In genomic region chr11:67568815-67569214, GRCm38 (mm10) we compare ENCODE assay signal across 31 mouse cellular contexts.
DNase-seq lines count a peak whose midpoint lies in the region; ATAC-seq and TF ChIP-seq lines count a peak whose summit lies in the region.
"Had no signal": no experiment of that assay in that cellular context is flagged by ENCODE, and none has a peak within 500 bp of the region (broad histone marks: within the 10 kb centered on the region; RNA-seq: fewer than 3 reads in every experiment).

No protein-coding gene starts in this region.

- no peak overlapping the region for H3K4me3 ChIP-seq in embryonic facial prominence, embryonic 13.5 days
- H3K4me3 ChIP-seq in embryonic facial prominence, embryonic 10.5 days: no peak overlapping the region
- H3K4me3 ChIP-seq in hindbrain, embryonic 10.5 days: no peak overlapping the region
- H3K4me3 ChIP-seq in hindbrain, postnatal 0 days (ENCODE audit: low read length): no peak overlapping the region
- no peak overlapping the region for H3K4me3 ChIP-seq in limb, embryonic 14.5 days (replicated peaks; ENCODE audit: low read length)
- H3K4me3 ChIP-seq in lung, postnatal 0 days (ENCODE audit: low read depth, low read length): no peak overlapping the region
- H3K4me3 ChIP-seq: erythroblast, embryonic 14.5 days; forebrain, embryonic 12.5 days; kidney, embryonic 15.5 days; liver, embryonic 12.5 days; megakaryocyte, embryonic 14.5 days; midbrain, embryonic 12.5 days; myocyte; neural tube, embryonic 12.5 days had no signal

- DNase-seq in embryonic facial prominence, embryonic 10.5 days (ENCODE audit: low spot score): no peak
- no peak for DNase-seq in hindbrain, embryonic 10.5 days (ENCODE audit: low spot score)
- no peak for DNase-seq in hindbrain, postnatal 0 days (ENCODE audit: low spot score)
- DNase-seq in adipocyte (ENCODE audit: low spot score): peak; percentile 39
- peak; percentile 70 for DNase-seq in limb, embryonic 14.5 days (ENCODE audit: low spot score)
- DNase-seq in frontal cortex, postnatal 36 days (ENCODE audit: low spot score in 2 of 2): no peak
- no peak for DNase-seq in lung, postnatal 0 days (ENCODE audit: low spot score)
- DNase-seq: adrenal gland, adult 8-10 months; cerebellum, adult 2 months; cerebellum, postnatal 14 days; forebrain, postnatal 0 days; heart, postnatal 36 days; kidney, adult 18-20 months; kidney, postnatal 25 days; layer of hippocampus, postnatal 36 days; liver, postnatal 0 days; right cerebral cortex, adult 18-20 months; spleen, adult 18-20 months; thymus, adult 2 months; thymus, postnatal 36 days had no signal

- TF ChIP-seq EP300 in lung, postnatal 0 days (IDR thresholded peaks at IDR 0.05): no peak

- peak; percentile 49; the same call in 1 of the 2 replicates for ATAC-seq in embryonic facial prominence, embryonic 13.5 days (ENCODE audit: insufficient number of reproducible peaks, insufficient read depth, low FRiP score, low TSS enrichment, low read depth)
- ATAC-seq in hindbrain, postnatal 0 days: no peak
- ATAC-seq in limb, embryonic 14.5 days (ENCODE audit: low FRiP score, low read depth): peak; percentile 39; the same call in 1 of the 2 replicates
- ATAC-seq in lung, postnatal 0 days: no peak
- ATAC-seq: forebrain, postnatal 0 days; inflammation-experienced regulatory T-cells, adult 6 months; liver, embryonic 12.5 days; liver, postnatal 0 days had no signal

- no peak for TF ChIP-seq CTCF in hindbrain, postnatal 0 days (IDR thresholded peaks at IDR 0.05; ENCODE audit: low read depth)
- no peak for TF ChIP-seq CTCF in lung, postnatal 0 days (IDR thresholded peaks at IDR 0.05)

- no peak for TF ChIP-seq POLR2A in limb, embryonic 14.5 days (IDR thresholded peaks at IDR 0.05; ENCODE audit: borderline replicate concordance, extremely low read depth, insufficient read depth, insufficient read length)

- H3K27ac ChIP-seq in embryonic facial prominence, embryonic 13.5 days: peak overlapping the region; percentile 60
- H3K27ac ChIP-seq in embryonic facial prominence, embryonic 10.5 days (replicated peaks): no peak overlapping the region
- H3K27ac ChIP-seq in hindbrain, embryonic 10.5 days: 0 out of 2 replicates have a peak overlapping the region, but pooled peaks have one; percentile 24
- no peak overlapping the region for H3K27ac ChIP-seq in hindbrain, postnatal 0 days
- H3K27ac ChIP-seq in limb, embryonic 14.5 days (replicated peaks; ENCODE audit: low read depth, low read length): no peak overlapping the region; the same call in 1 of the 2 replicates
- H3K27ac ChIP-seq in lung, postnatal 0 days (ENCODE audit: low read length): no peak overlapping the region
- H3K27ac ChIP-seq: forebrain, embryonic 12.5 days; hindbrain, embryonic 14.5 days; kidney, embryonic 15.5 days; liver, embryonic 12.5 days; midbrain, embryonic 12.5 days; neural tube, embryonic 12.5 days had no signal

- H3K4me1 ChIP-seq in embryonic facial prominence, embryonic 13.5 days: peaks cover 46% of the 10 kb centered on the region
- peaks cover 33% of the 10 kb centered on the region for H3K4me1 ChIP-seq in embryonic facial prominence, embryonic 10.5 days
- H3K4me1 ChIP-seq in hindbrain, embryonic 10.5 days (replicated peaks): peaks cover 42% of the 10 kb centered on the region
- peaks cover 8% of the 10 kb centered on the region; the same call in 1 of the 2 replicates for H3K4me1 ChIP-seq in hindbrain, postnatal 0 days (ENCODE audit: insufficient read depth, low read length)
- peaks cover 29% of the 10 kb centered on the region for H3K4me1 ChIP-seq in limb, embryonic 14.5 days (ENCODE audit: control insufficient read depth, insufficient read depth, low read length)
- 0 out of 2 replicates have a peak, but pooled peaks cover 4% of the 10 kb centered on the region for H3K4me1 ChIP-seq in lung, postnatal 0 days (ENCODE audit: insufficient read depth, low read depth, low read length)

- 0 out of 2 replicates have a peak overlapping the region, but pooled peaks have one; percentile 9 for H3K4me2 ChIP-seq in embryonic facial prominence, embryonic 13.5 days
- no peak overlapping the region for H3K4me2 ChIP-seq in hindbrain, postnatal 0 days (ENCODE audit: low read depth, low read length)
- no peak overlapping the region for H3K4me2 ChIP-seq in limb, embryonic 14.5 days (replicated peaks; ENCODE audit: low read depth, low read length, severe bottlenecking)
- no peak overlapping the region for H3K4me2 ChIP-seq in lung, postnatal 0 days (replicated peaks; ENCODE audit: low read depth, low read length)
- H3K4me2 ChIP-seq: forebrain, embryonic 12.5 days; hindbrain, embryonic 14.5 days; kidney, embryonic 15.5 days; liver, embryonic 12.5 days; midbrain, embryonic 12.5 days; neural tube, embryonic 12.5 days had no signal

- no peaks in the 10 kb centered on the region for H3K9me3 ChIP-seq in embryonic facial prominence, embryonic 13.5 days
- H3K9me3 ChIP-seq in embryonic facial prominence, embryonic 10.5 days: no peaks in the 10 kb centered on the region
- H3K9me3 ChIP-seq in hindbrain, embryonic 10.5 days: no peaks in the 10 kb centered on the region
- H3K9me3 ChIP-seq in hindbrain, postnatal 0 days (ENCODE audit: low read length): no peaks in the 10 kb centered on the region
- no peaks in the 10 kb centered on the region for H3K9me3 ChIP-seq in limb, embryonic 14.5 days (ENCODE audit: control insufficient read depth, low read length)
- H3K9me3 ChIP-seq in lung, postnatal 0 days (ENCODE audit: low read length): no peaks in the 10 kb centered on the region
- H3K9me3 ChIP-seq: forebrain, embryonic 12.5 days; kidney, embryonic 15.5 days; liver, embryonic 12.5 days; megakaryocyte, embryonic 14.5 days; midbrain, embryonic 12.5 days; neural tube, embryonic 12.5 days had no signal

- 21% methylated on average over 5 of the region's 5 CpGs for WGBS in embryonic facial prominence, embryonic 13.5 days
- 77% methylated on average over 5 of the region's 5 CpGs for WGBS in embryonic facial prominence, embryonic 10.5 days
- WGBS in hindbrain, embryonic 10.5 days: 78% methylated on average over 5 of the region's 5 CpGs
- WGBS in hindbrain, postnatal 0 days: 73% methylated on average over 5 of the region's 5 CpGs
- WGBS in limb, embryonic 14.5 days: 31% methylated on average over 5 of the region's 5 CpGs
- 52% methylated on average over 5 of the region's 5 CpGs for WGBS in lung, postnatal 0 days

- H3K27me3 ChIP-seq in embryonic facial prominence, embryonic 13.5 days: no peaks in the 10 kb centered on the region
- H3K27me3 ChIP-seq in embryonic facial prominence, embryonic 10.5 days (replicated peaks; ENCODE audit: low read depth, poor library complexity, severe bottlenecking): no peaks in the 10 kb centered on the region; the same call in 1 of the 2 replicates
- H3K27me3 ChIP-seq in hindbrain, embryonic 10.5 days (ENCODE audit: insufficient read depth, poor library complexity, severe bottlenecking): no peaks in the 10 kb centered on the region
- no peaks in the 10 kb centered on the region for H3K27me3 ChIP-seq in hindbrain, postnatal 0 days (ENCODE audit: insufficient read depth, low read length)
- H3K27me3 ChIP-seq in limb, embryonic 14.5 days (ENCODE audit: control insufficient read depth, insufficient read depth, low read length): no peaks in the 10 kb centered on the region
- no peaks in the 10 kb centered on the region for H3K27me3 ChIP-seq in lung, postnatal 0 days (replicated peaks; ENCODE audit: insufficient read depth, low read length)
- H3K27me3 ChIP-seq: forebrain, embryonic 12.5 days; kidney, embryonic 15.5 days; liver, embryonic 12.5 days; midbrain, embryonic 12.5 days; neural tube, embryonic 12.5 days had no signal

- peak overlapping the region; percentile 44; the same call in 1 of the 2 replicates for H3K9ac ChIP-seq in embryonic facial prominence, embryonic 13.5 days
- H3K9ac ChIP-seq in hindbrain, postnatal 0 days (replicated peaks; ENCODE audit: low read length): no peak overlapping the region
- no peak overlapping the region for H3K9ac ChIP-seq in limb, embryonic 14.5 days (ENCODE audit: low read depth, low read length, severe bottlenecking)
- no peak overlapping the region for H3K9ac ChIP-seq in lung, postnatal 0 days (replicated peaks; ENCODE audit: low read depth)
- H3K9ac ChIP-seq: forebrain, embryonic 12.5 days; forebrain, postnatal 0 days; hindbrain, embryonic 14.5 days; kidney, embryonic 15.5 days; liver, embryonic 12.5 days; liver, postnatal 0 days; midbrain, embryonic 12.5 days; neural tube, embryonic 12.5 days had no signal

- H3K36me3 ChIP-seq in embryonic facial prominence, embryonic 13.5 days: no peaks in the 10 kb centered on the region
- H3K36me3 ChIP-seq in embryonic facial prominence, embryonic 10.5 days (replicated peaks): no peaks in the 10 kb centered on the region
- no peaks in the 10 kb centered on the region for H3K36me3 ChIP-seq in hindbrain, embryonic 10.5 days
- H3K36me3 ChIP-seq in hindbrain, postnatal 0 days (ENCODE audit: insufficient read depth, low read length): no peaks in the 10 kb centered on the region
- H3K36me3 ChIP-seq in limb, embryonic 14.5 days (ENCODE audit: control insufficient read depth, insufficient read depth, low read length): no peaks in the 10 kb centered on the region
- H3K36me3 ChIP-seq in lung, postnatal 0 days (ENCODE audit: insufficient read depth, low read length): no peaks in the 10 kb centered on the region
- H3K36me3 ChIP-seq: forebrain, embryonic 12.5 days; kidney, embryonic 15.5 days; liver, embryonic 12.5 days; midbrain, embryonic 12.5 days; neural tube, embryonic 12.5 days had no signal

Comparison
In these comparisons a context has a peak if more than half of its experiments do, and no peak if none do; other contexts are left out.
1. H3K27ac ChIP-seq: peak in embryonic facial prominence, embryonic 13.5 days (single experiment) and hindbrain, embryonic 10.5 days (single experiment); none in embryonic facial prominence, embryonic 10.5 days (single experiment), hindbrain, postnatal 0 days (single experiment), limb, embryonic 14.5 days (single experiment) and lung, postnatal 0 days (single experiment).
2. ATAC-seq: peak in embryonic facial prominence, embryonic 13.5 days (single experiment) and limb, embryonic 14.5 days (single experiment); none in hindbrain, postnatal 0 days (single experiment) and lung, postnatal 0 days (single experiment).
3. DNase-seq: peak in adipocyte (single experiment) and limb, embryonic 14.5 days (single experiment); none in embryonic facial prominence, embryonic 10.5 days (single experiment), hindbrain, embryonic 10.5 days (single experiment), hindbrain, postnatal 0 days (single experiment), frontal cortex, postnatal 36 days (0 of 2) and lung, postnatal 0 days (single experiment).